Mouse (Mus musculus) stomach, embryonic 14.5 days (tissue): ENCODE results near the gene Fbf1. TPM values are rescaled to one million over a fixed set of nuclear protein-coding genes. Genes with fewer than 3 reads are reported as not detected.

Experiments used
- ATAC-seq: fragments of 200-750 bp; cut with Nextera tagmentation; 2 replicates; pipeline ENCODE4 v1.8.0; 2017; ENCODE audit warnings: low read depth, moderate TSS enrichment; ENCODE audit not compliant: insufficient number of reproducible peaks, insufficient read depth, low FRiP score
- H3K27ac ChIP-seq: fragments of 300-500 bp; sonication (generic); 2 replicates; pipeline ENCODE4 v1.5.1; 2014; ENCODE audit warnings: mild to moderate bottlenecking, low read length, moderate library complexity, mixed read lengths
- H3K27me3 ChIP-seq: fragments of 300-500 bp; sonication (generic); 2 replicates; pipeline ENCODE4 v1.6.1; 2014; ENCODE audit warnings: low read length, control low read depth, mixed read lengths; ENCODE audit not compliant: control insufficient read depth, insufficient read depth
- H3K36me3 ChIP-seq: fragments of 300-500 bp; sonication (generic); 2 replicates; pipeline ENCODE4 v1.6.1; 2014; ENCODE audit warnings: mild to moderate bottlenecking, control low read depth, low read length, moderate library complexity, mixed read lengths; ENCODE audit not compliant: control insufficient read depth, insufficient read depth
- H3K4me1 ChIP-seq: fragments of 300-500 bp; sonication (generic); 2 replicates; pipeline ENCODE4 v1.6.1; 2014; ENCODE audit warnings: low read length, control low read depth, mixed read lengths; ENCODE audit not compliant: control insufficient read depth, insufficient read depth
- H3K4me2 ChIP-seq: fragments of 300-500 bp; sonication (generic); replicated peaks from 2 replicates; pipeline ENCODE4 v1.6.1; 2014; ENCODE audit warnings: low read depth, low read length, control low read depth
- H3K4me3 ChIP-seq: fragments of 300-500 bp; sonication (generic); 2 replicates; pipeline ENCODE4 v1.5.1; 2014; ENCODE audit warnings: low read depth, low read length, control low read depth
- H3K9ac ChIP-seq: fragments of 300-500 bp; sonication (generic); replicated peaks from 2 replicates; pipeline ENCODE4 v1.6.1; 2014; ENCODE audit warnings: low read depth, mild to moderate bottlenecking, control low read depth, low read length, moderate library complexity, mixed read lengths
- H3K9me3 ChIP-seq: fragments of 300-500 bp; sonication (generic); 2 replicates; pipeline ENCODE4 v1.6.1; 2016; ENCODE audit warnings: low read depth, low read length, control low read depth; ENCODE audit not compliant: control insufficient read depth
- WGBS: fragments of 180-500 bp; shearing (Covaris S2); extraction: QIAGEN DNeasy Blood & Tissue Kit; methylation state at CpG from one replicate; pipeline ENCODE4 v1.1.7; 2014; 5-methylcytosine and 5-hydroxymethylcytosine counted together
- polyA plus RNA-seq: library from polyadenylated mRNA; unstranded; fragments of >200 nt; fragmentation: Nextera tagmentation; extraction: Ambion mirVana; gene quantifications from 2 replicates; pipeline ENCODE4 v1.2.1, GENCODE M21; 2014

The Fbf1 gene
- polyA plus RNA-seq, 1 experiment from 2014 or later = 29.3 TPM

DNA sequence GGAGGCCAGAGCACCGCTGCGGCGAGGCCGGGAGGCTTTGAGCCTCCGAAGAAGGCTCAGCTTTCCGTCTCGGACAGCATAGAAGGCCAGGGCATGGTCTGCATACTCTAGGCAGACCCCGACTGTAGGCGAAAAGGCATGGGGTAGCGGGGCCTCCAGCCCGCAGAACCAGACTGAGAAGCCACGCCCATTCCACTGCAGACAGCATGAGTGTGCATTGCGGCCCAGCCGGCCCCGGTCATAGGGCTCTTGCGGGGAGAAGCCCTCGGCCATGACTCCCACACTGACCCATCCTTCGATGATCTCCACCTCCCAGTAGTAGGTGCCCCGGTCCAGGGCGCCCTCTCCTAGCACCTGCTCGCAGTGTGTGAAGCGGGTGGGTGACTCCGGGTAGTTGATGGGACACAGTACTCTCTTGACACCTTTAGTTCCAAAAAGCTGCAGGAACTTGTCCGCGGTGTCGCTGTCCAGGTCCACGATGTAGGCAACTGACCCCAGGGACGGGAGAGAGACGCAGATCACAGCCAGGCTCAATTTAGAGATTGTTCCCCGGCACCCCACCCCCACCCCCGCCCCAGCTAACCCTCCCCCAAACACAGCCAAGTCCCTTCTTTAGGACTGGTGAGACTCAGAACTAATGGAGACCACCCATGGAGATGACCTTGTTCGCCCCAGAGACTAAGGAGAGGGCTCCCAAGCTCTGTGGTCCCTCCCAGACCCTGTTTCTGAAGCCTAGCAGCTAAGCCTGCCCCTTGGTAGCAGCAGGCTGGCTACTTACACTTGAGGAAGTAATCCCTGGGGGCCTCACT lies 61.6 kb downstream of the Fbf1 start:
- no peaks in the 10 kb centered on the region for H3K36me3 ChIP-seq
- peak overlapping the region; percentile 15; the same call in 1 of the 2 replicates for H3K27ac ChIP-seq
- peak overlapping the region; percentile 32 for H3K4me2 ChIP-seq
- 0 out of 2 replicates have a peak overlapping the region, but pooled peaks have one; percentile 18 for H3K9ac ChIP-seq
- H3K9me3 ChIP-seq = no peaks in the 10 kb centered on the region
- ATAC-seq = 0 out of 2 replicates have a peak, but pooled peaks have one; percentile 14
- peaks cover 73% of the 10 kb centered on the region for H3K4me1 ChIP-seq
- peaks cover 17% of the 10 kb centered on the region for H3K27me3 ChIP-seq
- no peak overlapping the region for H3K4me3 ChIP-seq
- WGBS = 25% methylated on average over 32 of the region's 32 CpGs

DNA sequence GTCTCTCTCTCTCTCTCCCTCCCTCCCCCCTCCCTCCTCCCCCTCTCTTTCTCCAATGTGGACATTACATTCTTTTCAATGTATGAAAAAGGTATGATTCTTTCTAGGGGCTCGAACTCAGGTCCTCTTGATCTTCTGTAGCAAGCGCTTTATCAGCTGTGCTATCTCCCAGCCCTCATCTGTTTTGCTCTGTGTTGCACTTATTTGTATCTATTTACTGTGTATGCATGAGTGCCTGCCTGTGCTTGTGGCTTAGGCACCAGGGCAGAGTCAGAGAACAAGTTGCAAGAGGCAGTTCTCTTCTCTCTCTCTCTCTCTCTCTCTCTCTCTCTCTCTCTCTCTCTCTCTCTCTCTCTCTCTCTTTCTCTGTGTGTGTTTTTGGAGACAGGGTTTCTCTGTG lies 62.9 kb downstream of the Fbf1 start:
- Histone ChIP-seq H3K36me3 (no peaks in the 10 kb centered on the region), H3K27me3 (peaks cover 17% of the 10 kb centered on the region), H3K4me1 (peaks cover 82% of the 10 kb centered on the region), H3K9me3 (no peaks in the 10 kb centered on the region), H3K27ac (no peak overlapping the region; the same call in 1 of the 2 replicates), H3K4me2 (no peak overlapping the region), H3K4me3 (no peak overlapping the region), H3K9ac (no peak overlapping the region)
- 81% methylated on average over 2 of the region's 2 CpGs for WGBS
- ATAC-seq = no peak

GRCm38 (mm10) chr11:116104006-116104646 lies 63.8 kb downstream of the Fbf1 start:
- H3K4me3 ChIP-seq = no peak overlapping the region
- no peaks in the 10 kb centered on the region for H3K36me3 ChIP-seq
- peaks cover 17% of the 10 kb centered on the region for H3K27me3 ChIP-seq
- 32% methylated on average over 14 of the region's 14 CpGs for WGBS
- peak; percentile 78 for ATAC-seq
- H3K9me3 ChIP-seq = no peaks in the 10 kb centered on the region
- H3K27ac ChIP-seq = peak overlapping the region; percentile 86
- peaks cover 84% of the 10 kb centered on the region for H3K4me1 ChIP-seq
- H3K4me2 ChIP-seq = no peak overlapping the region
- H3K9ac ChIP-seq = no peak overlapping the region

GRCm38 (mm10) chr11:116103572-116103971 lies 64.4 kb downstream of the Fbf1 start:
- H3K4me1 ChIP-seq = peaks cover 82% of the 10 kb centered on the region
- 66% methylated on average over 12 of the region's 12 CpGs for WGBS
- H3K9me3 ChIP-seq = no peaks in the 10 kb centered on the region
- H3K36me3 ChIP-seq = no peaks in the 10 kb centered on the region
- H3K9ac ChIP-seq = no peak overlapping the region
- no peak for ATAC-seq
- H3K27ac ChIP-seq = peak overlapping the region; percentile 74; the same call in 1 of the 2 replicates
- H3K27me3 ChIP-seq = peaks cover 14% of the 10 kb centered on the region
- no peak overlapping the region for H3K4me2 ChIP-seq
- no peak overlapping the region for H3K4me3 ChIP-seq

- Histone ChIP-seq H3K9me3 (no peaks in the 10 kb centered on the region), H3K27ac (peak overlapping the region; percentile 94), H3K9ac (no peak overlapping the region; the same call in 1 of the 2 replicates), H3K27me3 (peaks cover 7% of the 10 kb centered on the region; the same call in 1 of the 2 replicates), H3K4me1 (peaks cover 71% of the 10 kb centered on the region), H3K4me2 (peak overlapping the region; percentile 17; the same call in 1 of the 2 replicates), H3K36me3 (no peaks in the 10 kb centered on the region), H3K4me3 (no peak overlapping the region)
- 48% methylated on average over 3 of the region's 4 CpGs for WGBS
- no peak for ATAC-seq
These were observed 65.5 kb downstream of the Fbf1 start for GRCm38 (mm10) chr11:116102472-116102871.

- ATAC-seq = peak; percentile 38; the same call in 1 of the 2 replicates
- peak overlapping the region; percentile 94 for H3K27ac ChIP-seq
- no peaks in the 10 kb centered on the region for H3K36me3 ChIP-seq
- 0 out of 2 replicates have a peak, but pooled peaks cover 2% of the 10 kb centered on the region for H3K27me3 ChIP-seq
- WGBS = 28% methylated on average over 11 of the region's 11 CpGs
- no peak overlapping the region for H3K4me3 ChIP-seq
- H3K4me1 ChIP-seq = peaks cover 66% of the 10 kb centered on the region
- no peaks in the 10 kb centered on the region for H3K9me3 ChIP-seq
- H3K4me2 ChIP-seq = peak overlapping the region; percentile 17
- no peak overlapping the region; the same call in 1 of the 2 replicates for H3K9ac ChIP-seq
These were observed 66.0 kb downstream of the Fbf1 start for GRCm38 (mm10) chr11:116101931-116102381.

DNA sequence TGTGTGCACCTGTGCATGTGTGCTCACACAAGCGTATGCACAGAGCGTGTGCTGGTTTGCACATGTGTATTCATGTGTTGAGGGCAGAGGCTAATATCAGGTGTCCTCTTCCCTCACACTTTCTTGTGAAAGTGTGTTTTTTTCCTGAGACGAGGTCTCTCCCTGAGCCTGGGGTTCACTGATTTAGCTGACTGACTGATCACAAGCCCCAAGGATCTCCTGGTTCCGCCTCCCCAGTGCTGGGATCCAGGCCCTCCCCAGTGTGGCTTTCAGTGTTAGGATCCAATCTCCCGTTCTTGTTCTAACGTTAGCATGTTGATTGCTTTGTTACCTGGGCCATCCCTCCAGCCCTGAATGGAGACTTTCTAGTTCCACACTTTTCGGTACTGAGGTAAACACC lies 67.1 kb downstream of the Fbf1 start:
- H3K9ac ChIP-seq = no peak overlapping the region
- no peaks in the 10 kb centered on the region for H3K27me3 ChIP-seq
- ATAC-seq = no peak
- H3K4me3 ChIP-seq = no peak overlapping the region
- H3K4me1 ChIP-seq = peaks cover 54% of the 10 kb centered on the region
- peak overlapping the region; percentile 94; the same call in 1 of the 2 replicates for H3K27ac ChIP-seq
- H3K9me3 ChIP-seq = no peaks in the 10 kb centered on the region
- WGBS = 68% methylated on average over 7 of the region's 7 CpGs
- H3K4me2 ChIP-seq = no peak overlapping the region
- no peaks in the 10 kb centered on the region for H3K36me3 ChIP-seq

- no peaks in the 10 kb centered on the region for H3K36me3 ChIP-seq
- no peaks in the 10 kb centered on the region for H3K27me3 ChIP-seq
- no peak overlapping the region for H3K4me2 ChIP-seq
- no peaks in the 10 kb centered on the region for H3K9me3 ChIP-seq
- peak; percentile 46; the same call in 1 of the 2 replicates for ATAC-seq
- no peak overlapping the region for H3K4me3 ChIP-seq
- H3K4me1 ChIP-seq = peaks cover 54% of the 10 kb centered on the region
- H3K27ac ChIP-seq = peak overlapping the region; percentile 94; the same call in 1 of the 2 replicates
- H3K9ac ChIP-seq = no peak overlapping the region
- WGBS = 32% methylated on average over 6 of the region's 6 CpGs
These were observed 67.6 kb downstream of the Fbf1 start for GRCm38 (mm10) chr11:116100385-116100784.
